Mouse (Mus musculus) thymus, adult 2 months (tissue): ENCODE measurements around the gene Rnf34.

Experiments used
- CTCF ChIP-seq: fragments of 200-500 bp; IDR thresholded peaks from 2 replicates; pipeline ENCODE4 v1.5.1; 2012; ENCODE audit warnings: mild to moderate bottlenecking, control low read depth, low read length, moderate library complexity, borderline replicate concordance; ENCODE audit not compliant: control insufficient read depth, poor library complexity, insufficient read depth; ENCODE audit errors: extremely low read depth
- POLR2A ChIP-seq: fragments of 200-500 bp; IDR thresholded peaks from 2 replicates; pipeline ENCODE4 v1.6.1; 2012; ENCODE audit warnings: mild to moderate bottlenecking, low read length, control low read depth, moderate library complexity; ENCODE audit not compliant: control insufficient read depth, poor library complexity, insufficient read depth; ENCODE audit errors: extremely low read depth

GRCm38 (mm10) chr5:122893270-122893669 lies 43.4 kb downstream of the Rnf34 start:
- no peak for TF ChIP-seq POLR2A
- no peak for TF ChIP-seq CTCF
